Mouse (Mus musculus): Measurements from ENCODE around the gene Klc4.

Klc4 gene

DNA sequence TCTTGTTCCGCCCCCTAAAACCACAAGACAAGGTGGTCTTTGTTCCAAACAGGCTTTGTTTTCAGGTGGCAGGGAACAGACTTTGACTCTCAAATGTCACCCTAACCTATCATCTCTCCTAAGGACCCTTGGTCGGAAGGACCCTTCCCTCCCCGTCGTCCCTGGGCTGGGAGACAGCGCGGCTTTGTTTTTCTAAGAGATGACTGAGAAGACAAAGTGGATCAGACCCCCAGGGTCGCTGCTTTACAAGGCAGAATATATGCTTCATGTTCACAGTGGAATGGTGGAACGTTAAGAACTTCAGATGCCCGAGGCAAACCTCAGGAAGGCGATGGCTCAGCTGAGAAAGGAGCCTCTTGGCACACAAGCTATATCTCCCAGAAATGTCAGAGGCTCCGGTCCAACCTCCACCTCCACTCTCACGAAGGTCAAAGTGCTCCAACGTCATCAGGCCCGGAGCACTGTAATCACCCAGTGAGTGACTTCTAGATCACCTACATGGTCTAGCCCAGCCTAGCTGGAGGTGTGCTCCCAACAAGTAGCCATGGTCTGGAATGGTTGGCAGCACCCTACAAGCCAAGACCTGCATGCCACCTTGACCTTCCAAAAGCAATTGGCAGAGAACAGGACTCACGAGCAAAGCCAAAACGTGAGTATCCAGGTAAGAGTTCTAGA, 26.0 kb downstream of the Klc4 start:
- DNase-seq = no peak

- no peak for DNase-seq
These were observed 26.8 kb downstream of the Klc4 start for GRCm38 (mm10) chr17:46618769-46619682.

DNA sequence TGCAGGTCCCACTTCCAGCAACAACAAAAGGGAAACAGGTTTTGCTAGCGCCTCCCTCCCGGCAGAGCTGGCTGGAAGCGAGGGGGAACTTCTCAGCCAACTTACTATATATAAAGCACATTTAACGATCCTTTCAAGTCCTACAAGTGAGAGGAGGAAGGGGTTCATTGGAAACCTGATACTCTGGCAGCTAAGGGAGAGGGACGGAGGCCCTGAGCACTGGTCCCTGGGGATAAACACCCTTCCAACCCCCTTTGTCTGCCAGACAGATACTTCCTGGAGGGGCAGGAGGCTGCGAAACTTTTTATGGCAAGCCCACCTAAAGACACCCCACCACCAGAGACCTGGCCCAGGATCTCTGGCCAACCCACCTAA, 27.4 kb downstream of the Klc4 start:
- DNase-seq = no peak

DNA sequence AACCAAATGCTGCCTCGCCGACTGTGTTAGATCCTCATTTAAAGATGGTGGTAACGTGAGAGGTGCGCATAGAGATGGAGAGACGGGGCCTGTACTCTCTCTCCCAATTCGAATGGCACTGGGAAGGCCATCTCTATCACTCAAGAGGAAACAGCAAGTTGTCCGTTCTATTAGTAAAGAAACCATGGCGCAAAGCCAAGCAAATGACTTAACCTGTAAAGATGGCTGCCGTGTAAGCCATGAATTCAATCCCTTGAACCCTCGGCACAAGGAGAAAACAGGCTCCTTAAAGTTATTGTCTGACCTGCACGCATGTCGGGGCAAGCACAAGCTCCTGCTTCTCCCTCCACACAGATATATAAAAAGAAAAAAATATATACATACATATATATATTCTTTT, 28.0 kb downstream of the Klc4 start:
- DNase-seq = no peak

DNA sequence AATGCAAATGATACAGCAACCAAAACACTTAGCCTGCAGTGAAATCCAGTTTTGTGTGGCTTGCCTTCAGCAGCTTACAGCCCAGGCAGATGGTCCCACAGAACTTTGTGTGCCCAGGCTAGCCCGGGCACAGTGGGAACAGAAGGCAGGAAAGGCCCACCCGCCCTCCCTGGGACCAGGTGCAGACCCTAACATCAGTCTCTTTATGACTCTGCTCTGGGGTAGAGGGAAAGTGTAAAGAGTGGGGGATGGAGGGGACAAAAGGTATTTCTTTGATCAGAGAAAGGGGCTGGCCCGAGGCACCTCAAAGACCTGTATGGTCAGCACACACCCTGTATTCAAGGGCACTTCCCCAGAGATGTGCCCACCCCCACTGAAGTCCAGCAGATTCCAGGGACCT, 32.6 kb downstream of the Klc4 start:
- DNase-seq = no peak

GRCm38 (mm10) chr17:46612820-46613219, 33.0 kb downstream of the Klc4 start:
- no peak for DNase-seq

- no peak for DNase-seq
These were observed 33.6 kb downstream of the Klc4 start for GRCm38 (mm10) chr17:46612189-46612588.

GRCm38 (mm10) chr17:46611316-46611715, 34.5 kb downstream of the Klc4 start:
- no peak for DNase-seq

DNA sequence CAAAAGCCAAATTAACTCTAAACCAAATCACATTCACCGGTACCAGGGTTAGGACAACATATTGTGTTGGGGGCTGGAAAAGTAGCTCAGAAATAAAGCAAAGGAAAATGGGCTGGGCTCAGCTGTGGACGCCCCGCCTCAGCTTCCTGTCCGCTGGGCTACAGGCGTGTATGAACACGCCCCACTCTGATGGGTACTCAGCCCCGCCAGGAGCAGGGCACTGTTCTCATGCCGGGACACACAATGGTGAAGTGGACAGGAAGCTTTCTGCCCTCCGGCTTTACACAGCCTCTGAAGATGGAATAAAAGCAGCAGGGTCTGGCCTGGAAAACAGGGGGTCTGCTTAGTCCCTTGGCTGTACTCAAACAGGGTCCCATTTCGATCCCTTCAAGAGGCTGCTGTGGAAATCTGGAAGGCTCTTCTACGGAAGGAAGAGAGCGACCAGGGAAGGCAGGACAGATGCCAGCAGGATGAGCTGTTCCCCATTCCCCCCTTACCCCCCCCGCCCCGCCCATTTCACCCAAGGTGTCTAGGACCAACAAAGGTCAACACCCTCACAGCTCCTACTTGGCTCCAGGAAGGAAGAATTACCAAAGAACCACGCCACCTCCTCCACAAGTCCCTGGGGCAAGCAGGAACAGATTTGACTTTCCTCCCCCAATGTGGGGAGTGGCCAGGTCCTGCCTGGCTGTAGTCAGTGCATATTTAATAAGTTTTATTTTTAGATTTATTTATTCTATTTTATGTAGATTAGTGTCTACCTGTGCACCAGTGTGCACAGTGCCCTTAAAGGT, 35.9 kb downstream of the Klc4 start:
- no peak for DNase-seq

DNA sequence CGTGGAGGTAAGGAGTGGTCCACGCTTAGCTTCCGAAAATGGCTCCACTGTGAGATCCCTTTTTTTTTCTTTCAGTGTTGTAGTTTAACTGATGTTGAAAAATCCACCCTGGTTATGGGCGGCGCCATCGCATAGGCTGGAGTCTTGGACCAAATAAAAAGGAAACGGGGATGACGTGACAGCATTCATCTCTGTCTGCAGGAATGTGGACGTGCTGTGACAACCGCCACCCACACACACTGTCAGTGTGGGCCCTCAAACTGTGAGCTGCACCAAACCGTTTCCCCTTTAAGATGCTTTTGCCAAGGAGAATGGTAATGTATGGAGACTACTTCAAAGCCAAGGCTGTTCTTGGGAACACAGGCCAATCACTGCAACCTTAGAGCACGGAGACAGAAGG, 39.8 kb downstream of the Klc4 start:
- DNase-seq = no peak

- no peak for DNase-seq
These were observed 40.7 kb downstream of the Klc4 start for GRCm38 (mm10) chr17:46605126-46605525.

DNA sequence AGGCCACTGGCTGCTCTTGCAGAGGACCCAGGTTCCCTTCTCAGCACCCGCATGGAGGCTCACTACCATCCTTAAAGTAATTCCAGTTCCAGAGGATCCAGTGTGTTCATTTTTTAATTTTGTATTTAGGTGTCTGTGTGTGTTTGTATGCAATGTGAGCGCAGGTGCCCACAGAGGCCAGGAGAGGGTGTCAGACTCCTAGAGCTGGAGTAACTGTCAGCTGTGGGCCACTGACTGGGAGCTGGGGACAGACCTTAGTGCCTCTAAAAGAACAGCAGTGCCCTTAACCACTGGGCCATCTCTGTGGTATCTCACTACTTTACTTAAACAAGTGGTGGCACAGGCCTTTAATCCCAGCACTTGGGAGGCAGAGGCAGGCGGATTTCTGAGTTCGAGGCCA, 42.6 kb downstream of the Klc4 start:
- DNase-seq = no peak

- no peak for DNase-seq
These were observed 43.6 kb downstream of the Klc4 start for GRCm38 (mm10) chr17:46602212-46602611.

DNA sequence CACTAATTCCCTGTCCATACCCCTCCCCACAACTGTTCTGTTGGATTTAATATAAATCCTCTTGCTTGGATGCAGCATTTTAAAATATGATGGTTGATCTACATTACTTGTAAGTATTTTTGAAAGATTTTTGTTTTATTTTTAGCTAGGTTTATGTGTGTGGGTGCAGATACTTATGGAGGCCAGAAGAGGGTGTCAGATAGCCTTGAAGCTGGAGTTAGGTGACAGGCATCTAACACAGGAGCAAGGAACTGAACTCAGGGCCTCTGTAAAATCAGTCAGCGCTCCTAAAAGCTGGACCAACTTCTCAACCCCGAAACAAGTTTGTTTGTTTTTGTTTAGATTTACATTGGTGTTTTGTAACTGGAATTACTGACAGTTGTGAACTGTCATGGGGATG, 45.3 kb downstream of the Klc4 start:
- no peak for DNase-seq

- no peak for DNase-seq
These were observed 46.9 kb downstream of the Klc4 start for GRCm38 (mm10) chr17:46598963-46599362.

- no peak for DNase-seq
These were observed 47.9 kb downstream of the Klc4 start for GRCm38 (mm10) chr17:46597956-46598355.

- no peak for DNase-seq
These were observed 50.5 kb downstream of the Klc4 start for GRCm38 (mm10) chr17:46595336-46595735.

DNA sequence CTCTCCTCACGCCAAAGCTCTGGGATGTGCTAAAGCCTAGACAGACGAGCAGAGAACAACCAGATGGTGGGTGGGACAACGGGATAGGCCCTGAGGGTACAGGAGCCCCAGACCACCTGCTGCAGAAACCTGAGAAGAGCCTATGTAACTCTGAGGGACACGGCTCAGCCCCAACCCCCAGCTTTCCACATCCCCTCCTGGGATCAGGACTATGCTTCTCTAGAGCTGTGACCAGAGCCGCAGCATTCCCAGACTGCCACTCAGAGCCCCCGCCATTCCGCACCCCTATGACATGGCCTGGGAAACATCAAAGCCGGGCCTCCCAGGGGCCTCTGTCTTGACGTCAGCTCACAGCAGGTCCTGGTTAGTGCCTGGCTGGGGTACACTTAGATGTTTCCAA, 51.2 kb downstream of the Klc4 start:
- no peak for DNase-seq

- DNase-seq = no peak
These were observed 52.7 kb downstream of the Klc4 start for GRCm38 (mm10) chr17:46593124-46593523.

GRCm38 (mm10) chr17:46591406-46591805, 54.4 kb downstream of the Klc4 start:
- DNase-seq = no peak

GRCm38 (mm10) chr17:46590439-46590838, 55.4 kb downstream of the Klc4 start:
- DNase-seq = no peak

- DNase-seq = peak; percentile 30 to 46
These were observed 56.0 kb downstream of the Klc4 start for GRCm38 (mm10) chr17:46589635-46590314.

DNA sequence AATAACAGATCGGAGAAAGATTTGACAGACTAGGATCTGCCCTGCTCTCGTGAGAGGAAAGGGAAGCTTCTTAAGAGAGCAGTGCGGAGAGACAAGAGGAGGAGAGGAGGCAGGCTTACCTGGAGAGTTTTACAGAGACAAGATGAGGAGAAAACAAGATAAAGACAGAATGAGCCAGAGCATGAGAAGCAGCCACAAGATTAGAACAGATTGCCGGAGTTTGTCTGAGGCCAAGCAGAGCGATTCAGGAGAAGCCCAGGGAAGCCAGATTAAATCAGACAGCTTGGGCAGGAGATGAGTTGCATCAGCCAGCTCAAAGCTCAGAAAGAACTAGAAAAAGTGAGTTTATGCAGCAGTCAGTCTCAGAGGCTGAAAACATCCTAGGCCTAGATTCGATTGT, 56.9 kb downstream of the Klc4 start:
- DNase-seq = no peak
